Mouse (Mus musculus) heart, embryonic 12.5 days (tissue): Measurements from ENCODE around the gene 2310033P09Rik. TPM values are rescaled to one million over a fixed set of nuclear protein-coding genes. Genes with fewer than 3 reads are reported as not detected.

Source experiments
- ATAC-seq: fragments of 200-750 bp; cut with Nextera tagmentation; 2 replicates; pipeline ENCODE4 v1.8.0; 2017; ENCODE audit warnings: moderate TSS enrichment, moderate library complexity; ENCODE audit not compliant: insufficient number of reproducible peaks, low FRiP score
- H3K27ac ChIP-seq: fragments of 300-500 bp; sonication (generic); 2 replicates; pipeline ENCODE4 v1.5.1; 2016; ENCODE audit warnings: mild to moderate bottlenecking, moderate library complexity; ENCODE audit not compliant: poor library complexity, severe bottlenecking
- H3K27me3 ChIP-seq: fragments of 300-500 bp; sonication (generic); replicated peaks from 2 replicates; pipeline ENCODE4 v1.6.1; 2016; ENCODE audit warnings: mild to moderate bottlenecking, moderate library complexity
- H3K36me3 ChIP-seq: fragments of 300-500 bp; sonication (generic); 2 replicates; pipeline ENCODE4 v1.6.1; 2016; ENCODE audit warnings: mild to moderate bottlenecking, moderate library complexity
- H3K4me1 ChIP-seq: fragments of 300-500 bp; sonication (generic); replicated peaks from 2 replicates; pipeline ENCODE4 v1.6.1; 2016; ENCODE audit warnings: mild to moderate bottlenecking
- H3K4me2 ChIP-seq: fragments of 300-500 bp; sonication (generic); 2 replicates; pipeline ENCODE4 v1.6.1; 2016; ENCODE audit warnings: mild to moderate bottlenecking, moderate library complexity
- H3K4me3 ChIP-seq: fragments of 300-500 bp; sonication (generic); 2 replicates; pipeline ENCODE4 v1.5.1; 2016; ENCODE audit warnings: mild to moderate bottlenecking
- H3K9ac ChIP-seq: fragments of 300-500 bp; sonication (generic); 2 replicates; pipeline ENCODE4 v1.6.1; 2016; ENCODE audit warnings: mild to moderate bottlenecking, moderate library complexity
- H3K9me3 ChIP-seq: fragments of 300-500 bp; sonication (generic); replicated peaks from 2 replicates; pipeline ENCODE4 v1.6.1; 2016; ENCODE audit warnings: mild to moderate bottlenecking, moderate library complexity
- WGBS: fragments of 180-500 bp; shearing (Covaris S2); methylation state at CpG from one replicate; pipeline ENCODE4 v1.1.7; 2016; 5-methylcytosine and 5-hydroxymethylcytosine counted together
- polyA plus RNA-seq: library from polyadenylated mRNA; unstranded; fragments of >200 nt; fragmentation: Nextera tagmentation; extraction: Ambion mirVana; gene quantifications from 2 replicates; pipeline ENCODE4 v1.2.1, GENCODE M21; 2016

Gene 2310033P09Rik
- 23.2 and 25.0 TPM in 2 replicates for polyA plus RNA-seq

DNA sequence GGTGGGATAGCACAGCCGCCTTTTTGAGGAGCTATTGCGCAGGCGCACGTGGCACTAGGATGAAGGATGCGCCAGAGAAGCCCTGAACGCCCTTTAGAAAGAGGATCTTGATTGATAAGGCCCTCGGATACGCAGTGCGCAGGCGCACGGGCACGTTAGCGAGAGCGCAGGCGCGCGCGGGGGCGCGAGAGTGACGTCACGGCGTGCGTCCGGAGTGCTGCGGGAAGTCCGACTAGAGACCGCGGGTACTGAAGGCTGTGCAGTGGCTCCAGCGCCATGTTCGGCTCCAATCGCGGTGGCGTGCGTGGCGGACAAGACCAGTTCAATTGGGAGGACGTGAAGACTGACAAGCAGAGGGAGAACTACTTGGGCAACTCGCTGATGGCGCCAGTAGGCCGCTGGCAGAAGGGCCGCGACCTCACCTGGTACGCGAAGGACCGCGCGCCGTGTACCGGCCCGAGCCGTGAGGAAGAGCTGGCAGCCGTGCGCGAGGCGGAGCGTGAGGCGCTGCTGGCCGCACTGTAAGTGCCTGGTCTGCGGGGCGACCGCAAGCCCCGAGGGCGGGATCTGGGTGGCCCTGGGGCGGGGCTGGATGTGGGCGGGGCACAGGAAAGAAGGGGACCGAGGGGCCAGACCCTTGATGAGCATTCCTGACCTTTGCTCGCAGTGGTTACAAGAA is at the start of gene 2310033P09Rik:
2310033P09Rik (plus strand) TSS at position 169 of the 679 bp plus-strand sequence.
- H3K9ac ChIP-seq = peak within 1 kb of the TSS; percentile 85
- under 1% methylated on average over 67 of the region's 67 CpGs for WGBS
- H3K4me2 ChIP-seq = peak within 1 kb of the TSS; percentile 83
- ATAC-seq = peak; percentile 88
- peaks cover 70% of the 10 kb centered on the region for H3K36me3 ChIP-seq
- H3K27me3 ChIP-seq = no peaks in the 10 kb centered on the region
- H3K27ac ChIP-seq = peak within 1 kb of the TSS; percentile 89
- no peaks in the 10 kb centered on the region for H3K9me3 ChIP-seq
- peaks cover 28% of the 10 kb centered on the region for H3K4me1 ChIP-seq
- H3K4me3 ChIP-seq = peak within 1 kb of the TSS; percentile 70

DNA sequence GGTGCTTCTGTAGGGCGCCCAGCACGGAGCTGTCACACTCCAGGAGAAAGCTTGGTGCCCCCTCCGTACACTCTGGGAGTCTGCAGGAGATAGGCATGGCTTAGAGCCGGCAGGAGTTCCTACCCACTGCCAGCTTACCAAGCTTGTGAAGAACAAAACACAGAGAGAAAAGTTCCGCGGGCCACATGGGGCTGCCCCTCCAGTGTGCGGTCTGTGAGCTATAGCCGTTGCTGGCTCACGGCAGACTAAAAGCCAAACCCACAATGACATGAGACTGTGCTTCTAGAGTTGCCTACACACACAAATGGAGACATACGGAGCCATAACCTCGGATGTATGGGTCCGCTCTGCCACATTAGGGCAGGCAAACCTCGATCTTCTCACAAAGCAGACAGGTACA is 49.0 kb upstream of the 2310033P09Rik start:
- no peak overlapping the region for H3K4me3 ChIP-seq
- no peak for ATAC-seq
- H3K27me3 ChIP-seq = no peaks in the 10 kb centered on the region
- no peaks in the 10 kb centered on the region for H3K9me3 ChIP-seq
- H3K4me1 ChIP-seq = peaks cover 27% of the 10 kb centered on the region
- no peak overlapping the region for H3K27ac ChIP-seq
- 92% methylated on average over 13 of the region's 13 CpGs for WGBS
- peaks cover 39% of the 10 kb centered on the region for H3K36me3 ChIP-seq
- H3K4me2 ChIP-seq = no peak overlapping the region
- H3K9ac ChIP-seq = no peak overlapping the region

DNA sequence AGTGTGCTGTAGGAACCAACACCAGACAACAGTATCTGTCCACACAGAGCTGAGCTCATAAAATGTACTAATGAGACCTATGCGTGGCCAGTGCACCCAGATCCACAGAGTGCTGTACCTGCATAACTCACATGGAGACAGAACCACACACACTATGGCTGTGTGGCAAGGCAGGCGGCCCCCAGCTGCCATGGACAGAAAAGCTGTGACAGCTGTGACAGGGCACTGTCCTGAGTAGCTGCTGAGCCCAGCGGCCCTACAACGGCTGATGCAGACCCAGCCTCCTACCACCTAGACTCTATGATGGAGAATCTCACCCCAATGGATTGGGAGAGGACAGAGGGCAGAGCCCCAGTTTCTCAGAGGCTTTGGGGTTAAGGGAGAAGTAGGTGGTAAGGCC is 48.6 kb upstream of the 2310033P09Rik start:
- H3K4me2 ChIP-seq = no peak overlapping the region
- no peak overlapping the region for H3K4me3 ChIP-seq
- H3K27ac ChIP-seq = no peak overlapping the region
- no peaks in the 10 kb centered on the region for H3K27me3 ChIP-seq
- ATAC-seq = no peak
- peaks cover 28% of the 10 kb centered on the region for H3K4me1 ChIP-seq
- no peak overlapping the region for H3K9ac ChIP-seq
- 89% methylated on average over 4 of the region's 4 CpGs for WGBS
- peaks cover 39% of the 10 kb centered on the region for H3K36me3 ChIP-seq
- H3K9me3 ChIP-seq = no peaks in the 10 kb centered on the region

DNA sequence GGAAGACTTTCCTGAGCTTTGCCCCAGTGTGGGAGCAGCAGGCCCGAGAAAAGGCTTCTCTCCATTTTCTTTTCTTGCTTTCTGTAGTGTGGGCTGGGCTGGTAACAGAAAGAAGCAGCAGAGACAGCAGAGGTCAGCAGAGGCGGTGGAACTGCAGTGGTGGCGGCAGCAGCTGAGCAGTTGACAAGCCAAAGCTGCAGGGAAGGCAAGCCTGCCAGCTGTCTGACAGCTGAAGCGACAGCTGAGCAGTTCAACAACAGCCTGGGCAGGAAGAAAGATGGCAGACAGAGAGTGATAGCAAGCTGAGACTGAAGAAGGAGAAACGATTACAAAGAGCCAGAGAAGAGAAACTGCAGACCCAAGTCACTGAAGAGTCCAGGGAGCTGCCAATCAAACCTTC is 46.7 kb upstream of the 2310033P09Rik start:
- Histone ChIP-seq H3K27me3 (no peaks in the 10 kb centered on the region), H3K36me3 (peaks cover 30% of the 10 kb centered on the region), H3K4me2 (no peak overlapping the region), H3K9ac (no peak overlapping the region), H3K4me1 (peaks cover 27% of the 10 kb centered on the region), H3K27ac (peak overlapping the region; percentile 51), H3K9me3 (no peaks in the 10 kb centered on the region), H3K4me3 (no peak overlapping the region)
- ATAC-seq = no peak
- WGBS = 49% methylated on average over 5 of the region's 5 CpGs

- Histone ChIP-seq H3K4me1 (peaks cover 31% of the 10 kb centered on the region), H3K4me2 (peak overlapping the region; percentile 67), H3K27me3 (no peaks in the 10 kb centered on the region), H3K36me3 (peaks cover 18% of the 10 kb centered on the region), H3K4me3 (peak overlapping the region; percentile 86), H3K9me3 (no peaks in the 10 kb centered on the region), H3K9ac (peak overlapping the region; percentile 45), H3K27ac (peak overlapping the region; percentile 100)
- ATAC-seq = no peak
- WGBS = 52% methylated on average over 9 of the region's 9 CpGs
These were observed 45.5 kb upstream of the 2310033P09Rik start for GRCm38 (mm10) chr11:59162443-59163254.

GRCm38 (mm10) chr11:59163255-59164236 is 44.6 kb upstream of the 2310033P09Rik start, which contains the start of gene Iba57:
Gene Iba57, minus strand, starts transcription at chr11:59163739.
- H3K36me3 ChIP-seq = peaks cover 10% of the 10 kb centered on the region
- H3K4me2 ChIP-seq = peak within 1 kb of the TSS; percentile 67
- no peaks in the 10 kb centered on the region for H3K27me3 ChIP-seq
- peaks cover 31% of the 10 kb centered on the region for H3K4me1 ChIP-seq
- peak within 1 kb of the TSS; percentile 93 for H3K9ac ChIP-seq
- H3K27ac ChIP-seq = peak within 1 kb of the TSS; percentile 100
- ATAC-seq = peak; percentile 98
- 2% methylated on average over 68 of the region's 68 CpGs for WGBS
- peak within 1 kb of the TSS; percentile 86 for H3K4me3 ChIP-seq
- H3K9me3 ChIP-seq = no peaks in the 10 kb centered on the region

GRCm38 (mm10) chr11:59164384-59164783 is 43.7 kb upstream of the 2310033P09Rik start:
- peak overlapping the region; percentile 86 for H3K4me3 ChIP-seq
- no peaks in the 10 kb centered on the region for H3K9me3 ChIP-seq
- ATAC-seq = no peak; the same call in 1 of the 2 replicates
- H3K27me3 ChIP-seq = no peaks in the 10 kb centered on the region
- H3K36me3 ChIP-seq = 0 out of 2 replicates have a peak, but pooled peaks cover 6% of the 10 kb centered on the region
- H3K9ac ChIP-seq = no peak overlapping the region
- H3K27ac ChIP-seq = peak overlapping the region; percentile 100
- H3K4me2 ChIP-seq = peak overlapping the region; percentile 67
- WGBS = 41% methylated on average over 9 of the region's 9 CpGs
- peaks cover 31% of the 10 kb centered on the region for H3K4me1 ChIP-seq

- ATAC-seq = no peak
- H3K4me1 ChIP-seq = peaks cover 40% of the 10 kb centered on the region
- H3K27me3 ChIP-seq = no peaks in the 10 kb centered on the region
- no peaks in the 10 kb centered on the region for H3K9me3 ChIP-seq
- H3K9ac ChIP-seq = no peak overlapping the region
- WGBS = 51% methylated on average over 2 of the region's 2 CpGs
- no peak overlapping the region for H3K4me2 ChIP-seq
- H3K27ac ChIP-seq = peak overlapping the region; percentile 100; the same call in 1 of the 2 replicates
- no peak overlapping the region for H3K4me3 ChIP-seq
- 0 out of 2 replicates have a peak, but pooled peaks cover 1% of the 10 kb centered on the region for H3K36me3 ChIP-seq
These were observed 42.4 kb upstream of the 2310033P09Rik start for GRCm38 (mm10) chr11:59165616-59166241.

GRCm38 (mm10) chr11:59169807-59170206 is 38.3 kb upstream of the 2310033P09Rik start:
- no peaks in the 10 kb centered on the region for H3K36me3 ChIP-seq
- no peak overlapping the region for H3K9ac ChIP-seq
- no peaks in the 10 kb centered on the region for H3K9me3 ChIP-seq
- H3K27ac ChIP-seq = no peak overlapping the region
- H3K27me3 ChIP-seq = peaks cover 24% of the 10 kb centered on the region
- peaks cover 14% of the 10 kb centered on the region for H3K4me1 ChIP-seq
- 0 out of 2 replicates have a peak, but pooled peaks have one; percentile 30 for ATAC-seq
- H3K4me3 ChIP-seq = no peak overlapping the region
- WGBS = 41% methylated on average over 3 of the region's 3 CpGs
- H3K4me2 ChIP-seq = no peak overlapping the region

GRCm38 (mm10) chr11:59170549-59170948 is 37.6 kb upstream of the 2310033P09Rik start:
- Histone ChIP-seq H3K27me3 (peaks cover 31% of the 10 kb centered on the region), H3K9me3 (no peaks in the 10 kb centered on the region), H3K4me3 (no peak overlapping the region), H3K9ac (no peak overlapping the region), H3K36me3 (no peaks in the 10 kb centered on the region), H3K4me2 (no peak overlapping the region), H3K4me1 (peaks cover 14% of the 10 kb centered on the region), H3K27ac (no peak overlapping the region)
- no peak for ATAC-seq
- WGBS = 76% methylated on average over 4 of the region's 4 CpGs
